Mouse (Mus musculus): ENCODE measurements around the gene Hpcal1. TPM values are rescaled to one million over a fixed set of nuclear protein-coding genes. Genes with fewer than 3 reads are reported as not detected.
"Not testable (repeated sequence)": the region's sequence is repeated elsewhere in the genome, so short reads cannot be mapped to it uniquely, and the experiment has no call there.

Hpcal1 gene
- total RNA-seq, 2 experiments from 2014 or later: 17.1 to 19.1 TPM

DNA sequence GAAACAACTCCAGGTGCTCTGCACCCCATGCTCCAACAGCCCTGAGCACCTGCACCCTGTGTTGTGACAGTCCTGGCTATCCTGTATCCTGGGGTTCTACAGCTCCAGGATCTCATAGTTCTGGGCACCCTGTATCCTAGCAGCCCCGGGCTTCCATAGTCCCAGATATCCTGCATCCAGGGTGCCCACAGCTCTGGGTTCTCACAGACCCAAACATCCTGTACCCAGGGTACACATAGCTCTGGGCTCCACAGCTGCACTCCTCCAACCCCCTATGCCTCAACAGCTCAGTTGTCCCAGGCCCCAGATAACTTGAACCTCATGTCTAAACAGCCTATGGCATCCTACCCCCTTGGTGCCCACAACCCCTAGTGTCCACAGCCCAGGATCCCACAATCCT is 49.6 kb downstream of the Hpcal1 start:
- no peak for DNase-seq

DNA sequence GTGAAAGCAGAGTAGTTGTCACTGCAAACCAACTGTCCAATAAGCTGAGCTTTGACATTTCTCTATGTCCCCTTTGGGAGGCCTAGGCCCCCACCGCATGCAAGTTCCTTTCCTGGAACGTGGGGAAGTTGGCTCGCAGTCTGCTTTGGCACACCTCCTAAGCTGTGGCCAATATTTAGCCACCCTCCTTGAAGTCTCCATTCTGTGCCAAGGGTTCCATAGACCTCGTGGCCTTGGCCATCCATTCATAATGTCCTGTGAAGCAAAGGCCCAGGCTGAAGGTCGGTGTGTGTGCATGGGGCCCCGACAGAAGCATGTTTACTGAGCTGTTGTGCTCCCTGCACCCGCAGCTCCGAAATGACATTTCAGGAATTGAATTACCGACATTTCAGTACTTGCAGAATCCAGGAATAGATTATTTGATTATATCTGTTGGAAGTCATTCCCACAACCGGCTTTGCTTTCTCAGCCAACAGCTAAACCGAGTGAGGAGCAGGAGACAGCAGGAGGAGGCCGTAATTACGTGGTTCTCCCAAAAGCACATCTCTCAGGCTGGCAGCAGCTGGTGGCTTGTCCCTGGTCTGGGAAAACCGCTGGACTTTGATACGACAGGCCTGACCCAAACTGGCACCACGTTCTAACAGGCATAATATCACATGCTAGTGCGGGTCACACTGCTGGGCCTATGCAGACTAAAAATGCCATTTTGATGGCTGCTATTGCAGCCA is 51.1 kb downstream of the Hpcal1 start:
- peak; percentile 61 to 72 for DNase-seq

DNA sequence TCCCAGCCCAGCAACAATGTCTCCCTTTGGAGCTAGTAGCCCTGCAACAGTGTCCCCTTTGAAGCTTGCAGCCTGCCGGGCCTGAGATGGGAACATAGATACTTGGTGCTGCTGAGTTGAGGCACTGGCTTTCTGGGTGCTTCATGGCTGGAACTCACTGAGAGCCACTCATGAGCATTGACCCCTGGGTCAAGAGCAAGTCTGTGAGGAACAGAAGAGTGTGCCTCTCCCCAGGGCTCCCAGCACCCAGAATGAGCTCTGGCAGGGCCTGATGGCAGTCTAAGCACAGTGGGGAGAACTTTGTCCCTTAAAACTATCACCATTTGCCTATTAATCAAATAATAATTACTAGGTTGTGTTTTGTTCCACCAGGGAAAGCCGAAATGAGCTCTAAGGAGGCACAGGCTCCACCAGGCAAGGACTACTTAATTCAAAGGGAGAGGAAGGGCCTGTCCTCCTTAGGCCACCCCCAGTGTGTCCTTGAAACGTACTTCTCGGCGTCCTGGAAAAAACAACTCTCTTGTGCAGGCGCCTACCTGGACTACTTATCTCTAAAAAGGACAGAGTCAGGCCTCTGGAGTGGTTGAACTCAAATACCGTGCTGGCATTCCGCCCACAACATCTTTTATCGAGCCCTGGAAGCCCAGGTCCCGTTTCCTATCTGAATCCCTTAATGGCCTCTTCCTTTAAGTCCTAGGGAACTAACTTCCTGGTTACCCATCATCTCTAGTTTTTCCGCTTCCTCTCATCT is 52.1 kb downstream of the Hpcal1 start:
- DNase-seq: no peak

DNA sequence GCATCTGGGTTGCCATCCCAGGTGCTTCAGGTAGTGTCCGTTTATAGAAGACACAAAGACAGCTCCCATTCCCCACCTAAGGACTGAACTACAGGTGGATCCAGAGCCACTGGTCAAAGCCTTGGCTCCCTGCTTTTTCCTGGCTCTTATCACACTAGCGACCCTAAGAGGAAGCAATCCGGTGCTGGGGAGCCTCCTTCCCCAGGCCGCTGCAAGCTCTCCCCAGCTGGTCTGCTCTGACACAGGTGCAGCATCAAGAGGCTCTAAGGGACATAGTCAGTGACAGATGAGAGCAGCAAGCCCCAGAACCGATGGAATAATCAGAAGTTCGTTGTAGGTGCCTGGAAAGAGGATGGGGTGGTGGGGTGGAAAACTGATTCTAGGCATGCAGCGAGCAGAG is 54.8 kb downstream of the Hpcal1 start:
- no peak for DNase-seq

DNA sequence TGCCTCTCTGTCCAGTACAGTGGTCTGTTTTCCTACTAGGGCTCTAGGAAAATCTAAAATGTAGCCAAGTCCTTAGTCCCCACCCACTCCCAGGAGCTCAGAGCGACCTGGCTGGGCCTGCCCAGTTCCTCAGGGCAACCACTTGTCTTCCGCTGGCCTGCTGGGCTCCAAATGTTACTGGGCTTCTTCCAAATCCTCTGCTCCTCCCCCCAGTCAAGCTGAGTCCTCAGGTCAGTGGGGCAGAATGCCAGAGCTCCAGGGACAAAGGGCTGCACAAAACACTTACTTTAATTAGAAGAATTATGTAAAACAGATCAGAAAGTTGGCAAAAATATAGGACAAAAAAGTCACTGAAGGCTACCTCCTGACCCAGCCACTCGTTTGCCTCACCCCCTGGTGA is 56.1 kb downstream of the Hpcal1 start:
- peak; percentile 89 to 92 for DNase-seq

DNA sequence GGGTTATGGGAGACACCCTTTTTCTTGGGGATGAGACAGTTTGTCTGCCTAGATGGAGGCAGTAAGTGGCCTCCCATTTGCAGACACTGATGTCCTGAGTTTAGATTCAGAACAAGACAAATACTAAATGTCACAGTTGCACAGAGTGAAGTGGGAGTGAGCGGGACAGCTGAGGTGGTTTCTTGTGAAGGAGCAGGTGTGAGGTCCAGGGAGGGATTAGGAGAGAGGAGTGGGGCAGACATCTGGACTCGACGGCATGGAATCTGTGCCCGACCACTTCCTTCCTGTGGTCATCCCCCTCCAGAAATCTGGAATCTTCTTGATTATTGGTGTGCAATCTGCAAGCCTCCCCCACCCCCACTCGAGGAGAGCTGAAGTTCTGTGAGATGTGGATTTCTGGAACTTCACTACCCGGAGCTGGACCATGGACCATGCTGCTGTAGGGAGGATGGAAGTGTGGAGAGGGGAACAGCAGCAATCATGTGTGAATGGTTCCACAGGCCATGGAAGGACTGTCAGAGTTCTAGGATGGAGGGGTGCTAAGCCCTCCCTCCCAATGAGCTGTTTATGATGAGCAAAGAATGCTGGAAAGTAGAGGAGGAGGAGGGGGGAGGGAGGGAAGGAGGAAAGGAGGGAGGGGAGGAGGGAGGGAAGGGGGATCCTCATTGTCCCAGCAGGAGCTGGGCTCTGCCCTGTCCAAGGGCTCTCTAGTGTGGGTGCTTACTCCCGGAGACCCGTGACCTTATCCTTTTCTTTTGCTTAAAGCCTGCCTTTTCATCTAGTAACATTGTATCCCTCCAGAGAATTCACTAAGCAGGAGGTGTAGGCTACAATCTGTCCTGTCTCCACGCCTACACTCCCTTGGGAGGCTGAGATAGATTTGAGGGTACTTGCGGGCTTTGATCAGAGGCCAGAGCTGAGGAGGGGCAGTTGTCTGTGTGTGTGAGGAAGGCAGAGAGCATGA is 56.8 kb downstream of the Hpcal1 start:
- no peak for DNase-seq

DNA sequence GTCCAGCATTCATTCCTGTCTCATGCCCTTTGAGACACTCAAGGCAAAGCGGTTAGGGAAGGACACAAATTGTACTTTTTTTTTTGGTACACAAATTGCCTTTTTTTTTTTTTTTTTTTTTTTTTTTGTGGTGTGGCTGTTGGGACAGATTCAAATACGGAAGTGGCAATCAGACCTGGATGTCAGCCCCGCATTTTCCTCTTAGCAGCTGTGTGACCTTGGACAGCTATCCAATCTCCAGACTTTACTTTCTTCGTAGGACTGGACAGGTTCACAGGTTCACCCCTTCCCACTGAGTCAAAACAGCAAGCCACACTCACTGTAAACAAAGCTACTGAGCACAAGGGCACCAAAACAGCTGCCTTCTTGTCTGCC is 57.5 kb downstream of the Hpcal1 start:
- no peak for DNase-seq

DNA sequence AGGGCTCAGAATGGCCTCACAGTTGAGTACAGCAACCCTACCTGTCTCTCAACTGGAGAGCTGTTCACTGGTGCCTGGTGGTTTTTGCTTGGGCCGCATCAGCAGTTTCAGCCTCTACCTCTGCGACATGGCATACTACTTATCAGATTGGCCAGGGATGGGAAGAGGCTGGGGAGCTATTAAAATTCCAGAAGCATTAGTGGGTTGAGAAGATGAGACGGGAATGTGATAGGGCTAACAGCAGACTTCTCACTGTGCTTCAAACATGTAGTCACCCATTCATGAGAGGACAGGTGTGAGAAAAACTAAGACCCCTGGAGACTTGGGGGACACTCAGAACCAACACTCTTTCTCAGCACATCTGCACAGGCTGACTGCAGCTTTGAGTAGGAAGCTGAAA is 59.1 kb downstream of the Hpcal1 start:
- DNase-seq: no peak

DNA sequence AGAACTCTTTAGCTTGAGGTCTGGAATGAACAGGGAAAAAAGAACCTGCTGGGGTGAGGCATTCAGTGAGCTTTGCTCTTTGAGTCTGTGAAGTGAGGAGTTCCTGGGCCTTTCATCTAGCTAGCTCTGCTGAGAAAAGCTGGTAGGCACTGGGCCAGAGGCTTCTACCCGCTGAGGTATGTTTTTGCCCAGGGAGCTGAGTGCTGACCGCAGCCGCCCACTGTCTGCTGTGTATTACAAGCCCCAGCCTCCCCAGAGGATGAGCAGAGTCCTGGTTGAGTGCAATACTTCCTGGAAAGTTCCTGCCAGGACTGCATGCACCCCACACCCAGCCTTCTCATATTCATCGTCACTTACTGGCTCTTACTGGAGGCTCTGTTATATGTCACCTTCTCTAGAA is 59.8 kb downstream of the Hpcal1 start:
- peak in 1 of 2 experiments; percentile 47 for DNase-seq

DNA sequence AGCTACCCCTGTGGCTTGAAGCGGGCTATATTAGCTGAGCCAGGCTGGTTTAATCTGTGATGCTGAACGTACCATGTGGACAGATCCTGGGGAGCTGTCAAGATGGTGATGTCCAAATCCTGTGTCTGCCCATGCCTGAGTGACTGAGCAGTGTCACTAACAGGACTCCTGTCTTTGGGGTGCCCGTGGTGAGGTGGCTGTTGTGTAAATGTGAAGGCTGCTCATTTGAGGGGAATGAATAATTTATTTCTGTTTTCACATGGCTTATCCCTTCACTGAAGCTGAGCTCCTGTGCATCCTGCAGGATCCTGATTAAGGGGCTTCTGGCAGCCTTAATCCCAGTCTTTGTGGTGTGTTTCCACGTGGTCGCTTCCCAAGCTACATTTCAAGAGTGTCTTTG is 62.2 kb downstream of the Hpcal1 start:
- no peak for DNase-seq

DNA sequence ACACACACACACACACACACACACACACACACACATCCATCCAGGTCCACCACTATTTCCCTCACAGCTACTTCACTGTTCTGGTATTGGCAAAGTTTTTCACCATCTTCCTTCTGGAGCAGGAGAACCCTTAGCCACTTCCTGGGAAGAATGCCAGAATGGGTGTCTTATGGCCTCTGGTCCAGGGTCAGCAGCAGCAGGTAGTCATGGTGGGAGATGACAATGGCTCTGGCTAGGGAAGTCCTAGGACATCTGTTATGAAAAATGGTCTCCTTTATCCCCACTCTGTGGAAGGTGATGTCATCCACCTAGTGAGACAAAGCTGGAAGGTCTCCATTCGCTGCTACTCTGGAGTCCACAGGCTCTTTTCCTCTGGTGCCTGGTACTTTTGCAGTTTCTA is 64.1 kb downstream of the Hpcal1 start:
- no peak for DNase-seq

DNA sequence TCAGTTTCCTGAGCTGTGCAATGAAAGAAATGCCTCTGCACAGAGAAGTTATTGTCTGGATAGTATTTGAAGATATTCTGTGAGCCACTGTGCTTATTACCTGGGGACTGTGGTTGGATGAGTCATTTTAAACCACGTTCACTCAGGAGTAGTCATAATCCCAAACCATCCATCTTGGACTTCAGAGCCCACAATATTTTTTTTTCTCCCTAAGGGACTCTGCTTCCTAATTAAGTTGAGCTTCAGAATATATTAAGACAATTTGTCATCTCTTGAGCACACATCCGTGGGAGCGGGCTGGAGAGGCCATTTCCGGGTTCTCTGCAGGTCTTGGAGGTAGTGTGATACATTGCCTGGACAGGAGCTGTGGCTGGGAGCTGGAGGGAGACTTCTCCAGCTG is 66.2 kb downstream of the Hpcal1 start:
- DNase-seq: no peak

DNA sequence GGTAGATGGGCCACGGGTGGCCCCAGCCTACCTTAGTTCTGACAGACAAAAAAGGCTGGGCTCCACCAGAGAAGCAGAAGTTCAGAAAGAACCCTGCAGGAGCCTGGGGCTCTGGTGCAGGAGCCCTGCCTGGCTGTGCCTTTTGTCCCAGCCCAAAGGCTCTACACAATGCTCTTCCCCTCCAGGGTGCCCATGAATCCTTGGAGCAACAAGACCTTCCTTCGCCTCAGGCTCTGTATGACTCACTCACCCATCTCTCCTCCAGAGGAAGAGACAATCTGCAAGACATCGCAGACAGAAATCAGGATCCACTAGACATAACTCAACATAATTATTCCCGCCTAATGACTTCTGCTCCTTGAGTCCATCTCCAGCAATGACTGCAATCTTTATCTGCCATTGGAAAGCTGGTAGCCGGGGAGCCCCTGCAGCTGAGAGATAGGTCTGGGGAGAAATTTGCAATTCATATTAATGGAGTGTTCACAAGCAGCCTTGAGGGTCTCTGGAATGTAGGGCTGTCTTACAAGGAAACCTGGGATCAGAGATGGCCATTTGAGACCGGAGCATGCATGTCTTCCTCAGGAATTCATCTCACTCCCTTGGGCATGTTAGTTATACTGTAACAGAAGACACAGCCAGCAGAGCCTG is 71.8 kb downstream of the Hpcal1 start:
- no peak for DNase-seq

DNA sequence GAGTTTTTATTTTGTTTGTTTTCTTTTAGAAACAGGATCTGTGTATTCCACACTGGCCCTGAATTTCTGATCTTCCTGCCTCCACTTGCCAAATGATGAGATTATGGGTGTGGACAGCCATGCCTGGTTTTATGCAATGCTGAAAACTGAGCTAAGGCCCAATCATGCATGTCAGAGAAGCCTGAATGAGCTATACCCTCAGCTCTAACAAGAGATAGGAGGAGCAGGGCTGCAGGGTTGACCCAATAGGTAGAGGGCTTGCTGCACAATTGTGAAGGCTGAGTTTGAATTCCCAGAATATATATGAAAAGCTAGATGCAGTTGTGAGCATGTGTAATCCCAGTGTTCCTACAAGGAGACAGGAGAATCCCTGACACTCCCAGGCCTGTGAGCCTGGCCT is 72.4 kb downstream of the Hpcal1 start:
- DNase-seq: no peak

DNA sequence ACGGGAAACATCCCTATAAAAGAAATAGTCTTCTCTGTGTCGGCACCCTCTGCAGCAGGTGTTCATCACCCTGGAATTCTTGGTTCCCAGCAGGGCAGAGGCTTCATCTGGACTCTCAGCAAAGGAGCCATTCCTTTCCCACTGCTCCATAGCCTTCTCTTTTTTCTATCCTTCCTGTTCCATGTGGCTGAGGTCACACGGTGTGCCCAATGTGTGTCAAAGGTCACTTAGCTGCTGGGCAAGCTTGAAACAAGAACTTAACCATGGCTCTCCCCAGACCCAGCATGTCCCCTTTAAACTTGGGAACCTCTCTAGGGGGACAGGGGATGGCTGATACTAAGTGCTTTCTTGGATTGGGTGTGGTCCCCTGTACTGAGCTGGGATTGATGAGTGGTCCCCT is 73.3 kb downstream of the Hpcal1 start:
- DNase-seq: no peak

DNA sequence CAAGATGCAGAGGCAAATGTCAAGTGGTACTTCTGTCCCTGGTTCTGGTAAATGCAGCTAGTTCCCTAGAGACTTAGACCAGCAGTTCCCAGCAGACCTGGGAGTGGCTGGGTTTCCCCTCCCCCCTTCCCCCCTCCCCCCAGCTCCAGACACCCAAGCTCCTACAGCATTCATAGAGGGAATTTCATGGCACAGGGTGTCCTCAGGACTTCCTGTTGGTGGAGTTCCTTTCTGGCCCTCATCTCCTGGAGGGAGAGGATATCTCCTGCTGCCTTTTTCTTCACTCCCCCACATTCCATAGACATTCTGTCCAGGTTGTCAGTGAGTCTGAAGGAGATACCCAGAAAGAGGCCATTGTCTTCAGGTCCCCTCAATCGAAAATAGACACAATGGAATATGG is 76.9 kb downstream of the Hpcal1 start:
- not testable (repeated sequence) for DNase-seq

DNA sequence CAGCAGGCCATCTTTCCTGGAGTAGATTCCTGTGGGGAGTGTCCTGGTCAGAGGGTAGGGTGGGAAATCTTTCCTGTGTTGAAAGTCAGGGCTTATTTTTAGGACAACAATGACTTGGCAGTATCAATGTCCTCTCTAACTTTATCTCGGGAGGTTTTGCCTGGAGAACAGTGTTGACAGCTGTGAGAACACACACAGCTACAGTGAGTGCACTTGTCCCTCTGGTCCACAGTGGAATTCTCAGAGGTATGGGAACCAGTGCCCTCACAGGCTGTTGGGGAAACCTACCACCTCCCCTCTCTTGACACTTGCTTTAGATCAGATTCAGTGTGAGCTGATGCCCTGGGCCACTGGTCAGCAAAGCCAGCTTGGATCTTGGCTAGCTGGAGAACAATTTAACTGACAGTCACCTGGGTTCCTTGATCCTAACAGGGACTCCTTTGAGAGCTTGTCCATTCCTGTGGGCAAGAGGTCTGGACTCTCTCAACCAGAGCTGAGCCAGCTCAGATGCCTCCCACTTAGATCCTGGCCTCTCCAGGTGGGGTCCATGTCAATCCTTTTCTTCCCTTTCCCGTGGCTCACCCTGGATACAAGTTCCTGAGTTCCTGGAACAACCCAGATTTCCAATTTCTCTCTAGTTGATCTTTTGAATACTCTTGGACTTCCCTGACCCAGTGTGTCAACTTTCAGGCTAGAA is 79.0 kb downstream of the Hpcal1 start:
- no peak for DNase-seq

DNA sequence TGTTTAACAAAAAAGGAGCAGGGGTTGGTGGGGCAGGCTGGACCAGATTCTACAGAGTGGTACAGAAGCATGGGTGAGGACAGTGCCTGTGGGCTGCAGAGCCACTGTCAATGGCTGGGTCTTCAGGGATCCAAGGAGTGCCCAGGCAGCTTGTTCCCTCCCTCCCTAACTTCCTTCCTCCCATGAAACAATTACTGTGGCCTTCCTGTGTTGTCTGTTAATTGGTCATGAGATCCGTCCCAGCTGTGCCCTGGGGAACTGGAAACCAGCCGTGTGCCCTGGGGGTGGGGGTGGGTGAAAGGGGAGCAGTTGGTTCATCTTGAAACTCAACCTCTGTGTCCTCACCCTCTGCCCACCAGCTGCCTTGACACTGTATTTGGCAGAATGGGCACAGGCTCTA is 79.9 kb downstream of the Hpcal1 start:
- peak in 1 of 2 experiments; percentile 12 for DNase-seq

DNA sequence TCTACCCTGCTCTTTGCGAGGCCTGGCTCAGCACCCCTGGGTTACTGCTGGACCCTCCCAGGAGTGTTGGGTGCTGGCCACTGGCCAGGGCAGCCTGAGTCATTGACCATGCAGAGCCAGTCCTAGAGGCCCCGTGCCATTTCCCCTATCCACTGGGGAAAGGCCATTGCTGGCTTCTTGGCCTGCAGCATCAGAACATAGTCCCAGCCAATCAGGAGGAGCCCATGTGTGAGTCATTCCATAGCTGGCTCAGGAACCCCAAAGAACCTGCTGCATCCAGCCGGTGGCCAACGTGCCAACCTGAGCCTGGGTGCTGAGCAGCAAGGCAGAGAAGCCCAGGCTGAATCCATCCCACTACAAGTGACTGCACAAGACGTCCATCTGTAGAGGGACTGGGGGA is 83.1 kb downstream of the Hpcal1 start:
- peak; percentile 73 to 77 for DNase-seq

DNA sequence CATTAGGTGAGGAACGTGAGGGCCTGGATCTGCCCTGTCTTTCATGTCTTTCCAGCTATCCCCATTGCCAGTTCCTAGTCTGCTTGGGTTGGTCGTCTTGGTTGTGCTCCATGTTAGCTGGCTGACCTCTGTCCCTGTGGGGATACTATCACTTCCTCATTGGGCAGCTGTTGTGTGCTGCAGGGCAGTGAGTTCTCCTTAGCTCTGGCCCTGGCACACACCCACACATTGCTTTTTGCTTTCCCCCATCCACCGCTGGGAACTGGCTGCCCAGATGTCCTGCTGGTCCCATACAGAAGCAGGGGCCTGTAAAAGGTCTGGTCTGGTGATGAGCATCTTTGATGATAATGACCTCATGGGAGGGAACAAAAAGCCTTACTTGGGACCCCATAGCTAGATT is 84.2 kb downstream of the Hpcal1 start:
- DNase-seq: not testable (repeated sequence)

DNA sequence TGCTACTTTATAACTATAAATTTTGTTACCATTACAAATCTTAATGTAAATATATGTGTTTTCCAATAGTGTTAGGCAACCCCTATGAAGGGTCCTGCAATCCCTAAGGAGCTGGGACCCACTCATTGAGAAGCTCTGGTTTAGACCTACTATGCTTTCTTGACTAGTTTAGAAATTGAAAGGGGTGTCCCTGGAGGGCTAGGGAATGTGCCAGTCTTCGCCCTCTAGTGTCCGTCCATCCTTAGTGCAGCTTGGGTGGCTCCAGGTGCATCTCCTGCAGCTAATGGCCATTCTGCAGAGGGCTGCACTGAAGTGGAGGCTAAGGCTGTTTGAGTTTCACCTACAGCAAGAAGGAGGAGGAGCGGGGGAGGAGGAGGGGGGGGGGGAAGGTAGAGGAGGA is 87.7 kb downstream of the Hpcal1 start:
- peak; percentile 43 to 55 for DNase-seq

DNA sequence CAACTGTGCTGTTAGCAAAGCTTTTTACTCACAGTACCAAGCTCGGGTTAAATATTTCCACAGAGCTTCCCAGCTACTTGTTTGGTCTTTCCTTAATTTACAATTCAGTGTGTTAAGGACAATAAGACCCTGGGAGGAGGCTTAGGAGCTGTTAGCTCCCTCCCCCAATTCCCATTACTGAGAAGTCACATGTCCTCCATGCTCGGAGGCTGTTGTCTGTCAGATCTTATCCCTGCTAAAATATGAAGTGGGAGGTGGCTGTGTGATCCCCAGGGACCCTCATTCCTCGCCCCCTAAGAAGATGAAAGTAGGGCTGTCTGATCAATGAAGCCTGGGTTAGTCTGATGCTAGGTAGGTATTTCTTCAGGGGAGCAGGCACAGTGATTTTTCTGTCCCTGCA is 88.4 kb downstream of the Hpcal1 start:
- no peak for DNase-seq

Measured in adrenal gland, postnatal 36 days (tissue).